In the genomic region with DNA sequence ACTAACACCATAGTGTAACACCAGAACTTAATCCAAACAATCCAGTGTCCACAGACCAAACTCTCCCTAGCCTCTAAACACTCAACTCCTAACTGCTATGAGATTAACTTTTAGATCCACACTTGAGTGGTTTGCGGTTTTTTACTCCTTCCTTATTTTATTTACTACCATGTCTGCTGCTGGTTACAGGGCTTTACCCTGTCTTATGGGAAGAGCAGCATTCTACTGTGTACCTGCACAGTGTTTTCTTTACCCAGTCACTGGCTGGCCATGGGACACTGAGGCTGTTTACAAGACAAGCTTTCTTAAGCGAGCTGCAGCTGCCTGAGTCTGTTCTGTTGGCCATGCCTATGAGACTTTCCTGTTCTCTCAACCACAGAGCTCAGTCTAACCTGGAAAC, we compare ENCODE assay signal across 12 mouse cellular contexts. TPM values are rescaled to one million over a fixed set of nuclear protein-coding genes. Genes with fewer than 3 reads are reported as not detected.
DNase-seq lines count a peak whose midpoint lies in the region; ATAC-seq lines count a peak whose summit lies in the region.
"Had no signal": no experiment of that assay in that cellular context is flagged by ENCODE, and none has a peak within 500 bp of the region (broad histone marks: within the 10 kb centered on the region; RNA-seq: fewer than 3 reads in every experiment).

No protein-coding gene starts in this region.

- H3K9me3 ChIP-seq in kidney, embryonic 16.5 days (ENCODE audit: low read length): no peaks in the 10 kb centered on the region
- H3K9me3 ChIP-seq: forebrain, embryonic 12.5 days; midbrain, embryonic 12.5 days had no signal

- WGBS in kidney, embryonic 16.5 days: 41% methylated on average over 2 of the region's 2 CpGs

- H3K9ac ChIP-seq in kidney, embryonic 16.5 days (replicated peaks; ENCODE audit: low read length): no peak overlapping the region
- H3K9ac ChIP-seq: forebrain, embryonic 12.5 days; lung, embryonic 14.5 days; midbrain, embryonic 12.5 days had no signal

- no peak for DNase-seq in kidney, adult 8-10 months
- DNase-seq in MEL-GATA-1-ER (ENCODE audit: extremely low read depth, low read depth): peak; percentile 74
- DNase-seq in spleen, postnatal 4 days (ENCODE audit: low spot score in 2 of 2): no peak
- no peak for DNase-seq in gastrocnemius, postnatal 10 days
- DNase-seq: layer of hippocampus, postnatal 36 days; thymus, adult 18-20 months had no signal

- H3K4me2 ChIP-seq in kidney, embryonic 16.5 days (replicated peaks; ENCODE audit: low read depth, low read length): no peak overlapping the region
- H3K4me2 ChIP-seq: forebrain, embryonic 12.5 days; lung, embryonic 14.5 days; midbrain, embryonic 12.5 days had no signal

- 0 out of 2 replicates have a peak, but pooled peaks have one; percentile 23 for ATAC-seq in kidney, embryonic 16.5 days (ENCODE audit: low FRiP score, low TSS enrichment)
- peak; percentile 53 to 71 for ATAC-seq in hematopoietic stem cell, adult 5-6 weeks (replicated peaks in 1 of 2; ENCODE audit: insufficient read depth in 1 of 2, low FRiP score in 2 of 2, low TSS enrichment in 1 of 2, low read depth in 1 of 2, poor library complexity in 2 of 2, severe bottlenecking in 2 of 2)
- ATAC-seq in megakaryocyte-erythroid progenitor cell, adult 5-6 weeks (replicated peaks; ENCODE audit: low FRiP score, low TSS enrichment, poor library complexity, severe bottlenecking): peak; percentile 52

- no peak overlapping the region for H3K4me3 ChIP-seq in kidney, embryonic 16.5 days (ENCODE audit: low read length)
- H3K4me3 ChIP-seq: forebrain, embryonic 12.5 days; midbrain, embryonic 12.5 days had no signal

- no peaks in the 10 kb centered on the region for H3K27me3 ChIP-seq in kidney, embryonic 16.5 days (ENCODE audit: insufficient read depth, low read length)
- H3K27me3 ChIP-seq: forebrain, embryonic 12.5 days; midbrain, embryonic 12.5 days had no signal

- H3K27ac ChIP-seq in kidney, embryonic 16.5 days (ENCODE audit: low read length): no peak overlapping the region
- H3K27ac ChIP-seq: forebrain, embryonic 12.5 days; midbrain, embryonic 12.5 days had no signal

- H3K4me1 ChIP-seq in kidney, embryonic 16.5 days (ENCODE audit: insufficient read depth, low read length): peaks cover 11% of the 10 kb centered on the region; the same call in 1 of the 2 replicates
- H3K4me1 ChIP-seq: midbrain, embryonic 12.5 days had no signal

- H3K36me3 ChIP-seq in kidney, embryonic 16.5 days (ENCODE audit: insufficient read depth, low read length): no peaks in the 10 kb centered on the region

RNA-seq across cellular contexts. Expression of a gene that starts 13.1 kb away (rescaled TPM):
- polyA plus RNA-seq in kidney, embryonic 16.5 days (2015; fragmentation: Nextera tagmentation; extraction: Ambion mirVana): 72.4 and 76.0 TPM in 2 replicates
- 240 and 278 TPM in 2 replicates for total RNA-seq in hematopoietic stem cell, adult 5-6 weeks (2017)
- 238 and 273 TPM in 2 replicates for total RNA-seq in megakaryocyte-erythroid progenitor cell, adult 5-6 weeks (2014; fragmentation: Nextera tagmentation)
- total RNA-seq in megakaryocyte-erythroid progenitor cell, adult 5-6 weeks (2017): 392 and 407 TPM in 2 replicates
- total RNA-seq in gastrocnemius, postnatal 10 days (2021): 100 to 1,000 TPM; 144 to 145 TPM
